14 mouse cellular contexts compared by ENCODE assay signal in genomic region chr7:81112686-81113360, GRCm38 (mm10). TPM values are rescaled to one million over a fixed set of nuclear protein-coding genes. Genes with fewer than 3 reads are reported as not detected.
DNase-seq lines count a peak whose midpoint lies in the region; ATAC-seq and TF ChIP-seq lines count a peak whose summit lies in the region.
"Had no signal": no experiment of that assay in that cellular context is flagged by ENCODE, and none has a peak within 500 bp of the region (broad histone marks: within the 10 kb centered on the region; RNA-seq: fewer than 3 reads in every experiment).

No protein-coding gene starts in this region.

- H3K27ac ChIP-seq in heart, embryonic 13.5 days (replicated peaks) = no peak overlapping the region
- no peak overlapping the region for H3K27ac ChIP-seq in heart, embryonic 10.5 days
- no peak overlapping the region for H3K27ac ChIP-seq in liver, embryonic 14.5 days
- H3K27ac ChIP-seq in forebrain, embryonic 12.5 days = no peak overlapping the region
- no peak overlapping the region; the same call in 1 of the 2 replicates for H3K27ac ChIP-seq in midbrain, embryonic 10.5 days (replicated peaks)
- H3K27ac ChIP-seq: intestine, embryonic 15.5 days; liver, embryonic 15.5 days; midbrain, embryonic 12.5 days had no signal

- DNase-seq in heart, embryonic 10.5 days (ENCODE audit: low spot score) = no peak
- no peak for DNase-seq in liver, embryonic 14.5 days (ENCODE audit: low read depth in 3 of 3, low spot score in 3 of 3)
- DNase-seq in liver = no peak
- DNase-seq in kidney, adult 9 months = peak; percentile 91
- DNase-seq in naive thymus-derived CD4-positive, alpha-beta T cell, adult 2 months (ENCODE audit: low read depth) = peak; percentile 18
- no peak for DNase-seq in midbrain, embryonic 10.5 days (ENCODE audit: low spot score)
- DNase-seq: cerebellum, adult 18-20 months; right cerebral cortex, adult 18-20 months; thymus, postnatal 14 days had no signal

- H3K4me2 ChIP-seq in heart, embryonic 13.5 days = no peak overlapping the region
- no peak overlapping the region for H3K4me2 ChIP-seq in liver, embryonic 14.5 days (ENCODE audit: low read depth)
- H3K4me2 ChIP-seq in forebrain, embryonic 12.5 days = no peak overlapping the region
- H3K4me2 ChIP-seq: intestine, embryonic 15.5 days; liver, embryonic 15.5 days; midbrain, embryonic 12.5 days had no signal

- peak overlapping the region; percentile 28; the same call in 1 of the 2 replicates for H3K9ac ChIP-seq in heart, embryonic 13.5 days
- H3K9ac ChIP-seq in liver, embryonic 14.5 days (replicated peaks) = no peak overlapping the region
- no peak overlapping the region for H3K9ac ChIP-seq in forebrain, embryonic 12.5 days
- H3K9ac ChIP-seq: intestine, embryonic 15.5 days; liver, embryonic 15.5 days; midbrain, embryonic 12.5 days had no signal

- WGBS in heart, embryonic 13.5 days = 41% methylated on average over 6 of the region's 6 CpGs
- WGBS in heart, embryonic 10.5 days = 45% methylated on average over 6 of the region's 6 CpGs
- WGBS in liver, embryonic 14.5 days (ENCODE audit: insufficient replicate concordance) = 37% methylated on average over 6 of the region's 6 CpGs
- WGBS in forebrain, embryonic 12.5 days = 60% methylated on average over 6 of the region's 6 CpGs
- 60% methylated on average over 6 of the region's 6 CpGs for WGBS in midbrain, embryonic 10.5 days

- no peak for TF ChIP-seq EP300 in liver, embryonic 14.5 days (IDR thresholded peaks at IDR 0.05; ENCODE audit: low read depth)

- peaks cover 34% of the 10 kb centered on the region for H3K4me1 ChIP-seq in heart, embryonic 13.5 days
- H3K4me1 ChIP-seq in heart, embryonic 10.5 days = peaks cover 48% of the 10 kb centered on the region
- H3K4me1 ChIP-seq in liver, embryonic 14.5 days (replicated peaks; ENCODE audit: control insufficient read depth in 2 of 2, insufficient read depth in 2 of 2, low read length in 1 of 2) = no peaks in the 10 kb centered on the region; a peak in 1 of 4 replicates
- H3K4me1 ChIP-seq in forebrain, embryonic 12.5 days = peaks cover 6% of the 10 kb centered on the region; the same call in 1 of the 2 replicates
- H3K4me1 ChIP-seq in midbrain, embryonic 10.5 days = peaks cover 15% of the 10 kb centered on the region
- H3K4me1 ChIP-seq: midbrain, embryonic 12.5 days had no signal

- TF ChIP-seq CTCF in liver, embryonic 14.5 days (IDR thresholded peaks at IDR 0.05; ENCODE audit: low read depth) = peak; percentile 26; the same call in 1 of the 2 replicates

- ATAC-seq in heart, embryonic 13.5 days (ENCODE audit: extremely low read depth, insufficient number of reproducible peaks, low FRiP score, low TSS enrichment) = no peak; the same call in 1 of the 2 replicates
- no peak for ATAC-seq in liver, embryonic 14.5 days (ENCODE audit: insufficient read depth)
- ATAC-seq in forebrain, embryonic 12.5 days (ENCODE audit: low FRiP score) = no peak
- ATAC-seq: intestine, embryonic 15.5 days had no signal

- no peak overlapping the region for H3K4me3 ChIP-seq in heart, embryonic 13.5 days
- no peak overlapping the region for H3K4me3 ChIP-seq in heart, embryonic 10.5 days
- H3K4me3 ChIP-seq in liver, embryonic 14.5 days (ENCODE audit: insufficient read depth in 1 of 2, low read depth in 2 of 2, low read length in 2 of 2) = no peak overlapping the region
- no peak overlapping the region for H3K4me3 ChIP-seq in forebrain, embryonic 12.5 days (replicated peaks)
- no peak overlapping the region for H3K4me3 ChIP-seq in midbrain, embryonic 10.5 days
- H3K4me3 ChIP-seq: intestine, embryonic 15.5 days; liver, embryonic 15.5 days; midbrain, embryonic 12.5 days had no signal

- no peaks in the 10 kb centered on the region for H3K27me3 ChIP-seq in heart, embryonic 13.5 days (replicated peaks)
- H3K27me3 ChIP-seq in heart, embryonic 10.5 days (ENCODE audit: insufficient read depth, poor library complexity, severe bottlenecking) = peaks cover 16% of the 10 kb centered on the region
- no peaks in the 10 kb centered on the region for H3K27me3 ChIP-seq in liver, embryonic 14.5 days (ENCODE audit: control insufficient read depth, insufficient read depth, low read length)
- H3K27me3 ChIP-seq in forebrain, embryonic 12.5 days = no peaks in the 10 kb centered on the region
- H3K27me3 ChIP-seq in midbrain, embryonic 10.5 days (ENCODE audit: low read depth, poor library complexity, severe bottlenecking) = no peaks in the 10 kb centered on the region
- H3K27me3 ChIP-seq: intestine, embryonic 15.5 days; liver, embryonic 15.5 days had no signal

- H3K36me3 ChIP-seq in heart, embryonic 13.5 days = no peaks in the 10 kb centered on the region
- no peaks in the 10 kb centered on the region for H3K36me3 ChIP-seq in heart, embryonic 10.5 days
- no peaks in the 10 kb centered on the region for H3K36me3 ChIP-seq in liver, embryonic 14.5 days (replicated peaks; ENCODE audit: control insufficient read depth, insufficient read depth, low read depth)
- no peaks in the 10 kb centered on the region for H3K36me3 ChIP-seq in forebrain, embryonic 12.5 days (replicated peaks)
- H3K36me3 ChIP-seq in midbrain, embryonic 10.5 days = no peaks in the 10 kb centered on the region
- H3K36me3 ChIP-seq: intestine, embryonic 15.5 days; liver, embryonic 15.5 days; midbrain, embryonic 12.5 days had no signal

- H3K9me3 ChIP-seq in heart, embryonic 13.5 days = no peaks in the 10 kb centered on the region
- no peaks in the 10 kb centered on the region for H3K9me3 ChIP-seq in heart, embryonic 10.5 days
- H3K9me3 ChIP-seq in liver, embryonic 14.5 days (ENCODE audit: control insufficient read depth, low read length) = no peaks in the 10 kb centered on the region
- no peaks in the 10 kb centered on the region for H3K9me3 ChIP-seq in forebrain, embryonic 12.5 days
- H3K9me3 ChIP-seq in midbrain, embryonic 10.5 days (replicated peaks) = no peaks in the 10 kb centered on the region
- H3K9me3 ChIP-seq: intestine, embryonic 15.5 days; liver, embryonic 15.5 days; midbrain, embryonic 12.5 days had no signal

RNA-seq across cellular contexts. Expression of gene Slc28a1, which starts 1.8 kb away (rescaled TPM):
- 0.05 and 0.11 TPM in 2 replicates for polyA plus RNA-seq in heart, embryonic 13.5 days (2015; fragmentation: Nextera tagmentation; extraction: Ambion mirVana)
- polyA plus RNA-seq in heart, embryonic 10.5 days (2016; fragmentation: Nextera tagmentation; extraction: Ambion mirVana) = 0.09 and 0.17 TPM in 2 replicates
- 0.54 and 0.64 TPM in 2 replicates for polyA plus RNA-seq in liver, embryonic 14.5 days (2012; rRNA removed)
- 0.50 and 0.58 TPM in 2 replicates for polyA plus RNA-seq in liver, embryonic 14.5 days (2014; fragmentation: Nextera tagmentation; extraction: Ambion mirVana)
- polyA plus RNA-seq in forebrain, embryonic 12.5 days (2016; fragmentation: Nextera tagmentation; extraction: Ambion mirVana) = not detected in 2 replicates
- polyA plus RNA-seq in midbrain, embryonic 10.5 days (2016; fragmentation: Nextera tagmentation; extraction: Ambion mirVana) = 0.05 TPM in 1 of 2 replicates, not detected in the other
- polyA plus RNA-seq: midbrain, embryonic 12.5 days had no signal

RNA-seq across cellular contexts. Expression of gene Alpk3, which starts 55.4 kb away (rescaled TPM):
- polyA plus RNA-seq in heart, embryonic 13.5 days (2015; fragmentation: Nextera tagmentation; extraction: Ambion mirVana) = 21.4 and 23.5 TPM in 2 replicates
- polyA plus RNA-seq in heart, embryonic 10.5 days (2016; fragmentation: Nextera tagmentation; extraction: Ambion mirVana) = 15.1 and 31.8 TPM in 2 replicates
- polyA plus RNA-seq in liver, embryonic 14.5 days (2012; rRNA removed) = 0.03 and 0.04 TPM in 2 replicates
- 0.03 and 0.08 TPM in 2 replicates for polyA plus RNA-seq in liver, embryonic 14.5 days (2014; fragmentation: Nextera tagmentation; extraction: Ambion mirVana)
- polyA plus RNA-seq in forebrain, embryonic 12.5 days (2016; fragmentation: Nextera tagmentation; extraction: Ambion mirVana) = 0.08 TPM in 2 replicates
- polyA plus RNA-seq in midbrain, embryonic 10.5 days (2016; fragmentation: Nextera tagmentation; extraction: Ambion mirVana) = 0.05 and 0.09 TPM in 2 replicates

Comparison
In these comparisons a context has a peak if more than half of its experiments do, and no peak if none do; other contexts are left out.
1. DNase-seq: peak in kidney, adult 9 months (single experiment) and naive thymus-derived CD4-positive, alpha-beta T cell, adult 2 months (single experiment); none in heart, embryonic 10.5 days (single experiment), liver, embryonic 14.5 days (0 of 3), liver (single experiment) and midbrain, embryonic 10.5 days (single experiment).
2. RNA of gene Alpk3, which starts 55.4 kb away (polyA plus RNA-seq): 21.4 to 23.5 TPM in heart, embryonic 13.5 days and 15.1 to 31.8 TPM in heart, embryonic 10.5 days; 0.05 to 0.09 TPM in midbrain, embryonic 10.5 days, 0.08 TPM in forebrain, embryonic 12.5 days and 0.03 to 0.08 TPM in liver, embryonic 14.5 days; every median in the first group is over 10 times any median in the second.